Mouse (Mus musculus): ENCODE results near the gene Mical3. TPM values are rescaled to one million over a fixed set of nuclear protein-coding genes. Genes with fewer than 3 reads are reported as not detected.

Gene Mical3
- polyA plus RNA-seq, 1 experiment = 48.7 TPM

- TF ChIP-seq GATA1 (IDR thresholded peaks at IDR 0.05; ENCODE audit: low read length) = no peak
These were observed 23.9 kb upstream of the Mical3 start for GRCm38 (mm10) chr6:121154451-121155300.

DNA sequence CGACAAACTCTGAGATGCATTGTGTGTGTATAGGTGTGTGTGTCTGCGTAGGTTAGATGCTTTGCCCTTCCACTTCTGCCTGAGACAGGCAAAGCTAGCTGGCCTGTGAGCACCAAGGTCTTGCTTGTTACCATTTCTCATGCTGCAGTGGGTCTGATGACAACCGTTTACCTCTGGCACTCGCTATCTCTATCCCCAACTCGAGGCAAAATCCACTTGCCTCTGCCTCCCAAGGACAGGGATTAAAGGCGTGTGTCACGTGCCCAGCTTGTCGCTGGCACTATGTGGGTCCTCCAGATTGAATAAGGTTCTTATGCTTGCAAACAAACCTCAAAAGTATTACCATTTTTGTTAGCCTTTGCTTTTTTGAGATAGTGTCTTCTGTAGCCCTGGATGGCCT is 22.4 kb upstream of the Mical3 start:
- TF ChIP-seq GATA1 (IDR thresholded peaks at IDR 0.05; ENCODE audit: low read length) = no peak

DNA sequence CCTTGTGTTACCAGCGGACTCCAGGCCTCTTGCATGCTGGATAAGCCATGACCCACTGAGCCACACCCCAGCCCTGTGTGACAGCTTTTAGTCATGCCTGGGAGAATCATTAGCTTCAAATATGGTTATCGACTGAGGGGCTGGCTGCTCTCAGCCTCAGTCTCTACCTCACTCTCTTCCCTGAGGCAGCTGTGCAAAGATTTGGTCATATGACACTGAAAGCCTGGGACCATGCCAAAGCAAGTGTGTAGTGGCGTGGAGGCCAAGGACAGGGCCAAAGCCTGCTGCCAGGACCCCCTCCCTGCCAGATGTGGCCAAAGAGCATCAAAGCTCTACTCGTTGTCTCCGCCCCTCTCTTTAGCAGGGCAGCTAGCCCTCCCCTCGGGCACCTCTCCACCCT is 20.9 kb upstream of the Mical3 start:
- TF ChIP-seq GATA1 (IDR thresholded peaks at IDR 0.05; ENCODE audit: low read length) = no peak

GRCm38 (mm10) chr6:121150126-121150525 is 19.3 kb upstream of the Mical3 start:
- no peak for TF ChIP-seq GATA1 (IDR thresholded peaks at IDR 0.05; ENCODE audit: low read length)

GRCm38 (mm10) chr6:121149420-121149819 is 18.6 kb upstream of the Mical3 start:
- no peak for TF ChIP-seq GATA1 (IDR thresholded peaks at IDR 0.05; ENCODE audit: low read length)

GRCm38 (mm10) chr6:121148360-121148759 is 17.6 kb upstream of the Mical3 start:
- TF ChIP-seq GATA1 (IDR thresholded peaks at IDR 0.05; ENCODE audit: low read length) = no peak

- no peak for TF ChIP-seq GATA1 (IDR thresholded peaks at IDR 0.05; ENCODE audit: low read length)
These were observed 16.0 kb upstream of the Mical3 start for GRCm38 (mm10) chr6:121146798-121147197.

GRCm38 (mm10) chr6:121145906-121146305 is 15.1 kb upstream of the Mical3 start:
- no peak for TF ChIP-seq GATA1 (IDR thresholded peaks at IDR 0.05; ENCODE audit: low read length)

DNA sequence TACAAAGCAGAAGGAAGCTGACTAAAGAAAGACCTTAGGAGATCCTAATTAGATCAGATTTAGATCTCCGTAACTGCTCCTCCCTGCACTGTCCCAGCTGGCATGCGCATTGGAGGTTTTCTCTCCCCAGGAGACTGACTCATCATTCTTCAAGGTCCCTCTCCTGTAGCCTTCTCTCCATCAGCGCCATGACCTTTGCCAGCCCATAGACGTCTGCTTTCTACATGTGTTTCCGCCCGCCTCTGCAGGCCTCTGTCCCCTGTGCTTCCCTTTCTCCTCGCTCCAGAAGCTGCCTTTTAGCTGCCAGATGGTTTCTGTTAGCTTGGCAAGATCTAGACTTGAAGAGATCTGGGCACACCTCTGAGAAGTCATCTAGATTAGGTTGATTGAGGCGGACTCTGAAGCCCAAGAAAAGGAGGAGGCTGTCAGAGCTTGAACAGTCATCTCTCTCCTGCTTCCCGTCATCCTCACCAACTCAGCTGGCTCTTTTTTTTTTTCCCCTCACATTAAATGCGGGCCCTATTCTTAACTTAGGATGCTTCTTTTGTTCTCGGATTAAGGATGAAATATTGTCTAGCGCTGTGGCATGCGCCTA is 14.3 kb upstream of the Mical3 start:
- TF ChIP-seq GATA1 (IDR thresholded peaks at IDR 0.05; ENCODE audit: low read length) = no peak

DNA sequence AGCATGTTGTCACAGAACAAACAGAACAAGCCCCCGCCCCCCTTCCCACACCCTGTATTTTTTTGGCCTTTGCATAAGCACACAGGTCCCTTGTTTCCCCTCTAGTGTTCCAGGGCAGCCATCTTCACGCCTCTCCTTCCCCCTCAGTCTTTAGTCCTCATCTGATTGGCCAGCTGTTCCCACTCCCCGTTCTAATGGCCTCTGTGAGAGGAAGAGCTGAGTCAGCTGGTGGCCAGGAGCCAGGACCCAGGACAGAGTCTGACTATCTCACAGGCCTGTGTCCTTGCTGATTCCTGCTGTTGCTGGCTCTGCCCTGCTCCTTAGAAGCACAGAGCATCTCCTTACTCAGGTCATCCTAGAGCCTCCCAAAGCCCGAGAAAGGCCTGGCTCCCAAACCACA is 13.3 kb upstream of the Mical3 start:
- TF ChIP-seq GATA1 (IDR thresholded peaks at IDR 0.05; ENCODE audit: low read length) = no peak

DNA sequence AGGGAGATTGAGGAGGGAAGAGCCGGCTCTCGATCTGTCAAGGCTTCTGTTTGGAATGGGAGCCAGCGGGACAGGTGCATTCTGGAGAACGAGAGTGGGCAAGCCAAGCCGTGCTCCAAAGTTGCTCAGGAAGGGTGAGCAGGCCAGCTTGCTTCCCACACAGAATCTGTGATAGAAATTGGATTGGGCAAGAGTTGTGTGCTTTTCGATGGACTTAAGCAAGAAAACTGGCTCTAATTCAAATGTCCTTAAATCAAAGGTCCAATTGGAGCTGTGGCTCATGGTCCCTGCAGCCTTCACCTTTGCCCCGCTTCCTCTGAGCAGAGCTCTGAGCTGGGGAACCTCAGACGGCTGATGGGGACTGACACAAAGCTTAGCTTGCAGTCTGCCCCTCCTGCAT is 12.6 kb upstream of the Mical3 start:
- no peak for TF ChIP-seq GATA1 (IDR thresholded peaks at IDR 0.05; ENCODE audit: low read length)

DNA sequence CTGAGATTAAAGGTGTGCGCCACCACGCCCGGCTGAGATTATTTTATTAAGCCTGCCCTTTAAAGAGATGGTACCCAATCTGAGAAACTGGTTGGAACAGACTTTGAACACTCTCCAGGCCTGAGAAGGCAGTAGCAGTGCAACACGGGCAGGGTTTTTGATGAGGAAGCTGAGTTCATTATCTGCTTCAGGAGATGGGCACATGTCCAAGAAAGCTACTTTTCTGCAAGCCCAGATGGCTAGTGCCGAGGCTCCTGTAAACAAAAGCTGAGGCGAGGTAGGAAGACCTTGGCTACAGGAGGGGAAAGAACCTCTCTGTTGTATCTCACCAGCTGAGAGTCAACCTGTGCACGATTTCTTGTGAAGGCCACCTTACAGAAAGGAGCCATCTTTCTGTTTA is 11.5 kb upstream of the Mical3 start:
- TF ChIP-seq GATA1 (IDR thresholded peaks at IDR 0.05; ENCODE audit: low read length) = no peak

- TF ChIP-seq GATA1 (IDR thresholded peaks at IDR 0.05; ENCODE audit: low read length) = no peak
These were observed 8.5 kb upstream of the Mical3 start for GRCm38 (mm10) chr6:121139271-121139670.

- no peak for TF ChIP-seq GATA1 (IDR thresholded peaks at IDR 0.05; ENCODE audit: low read length)
These were observed 7.7 kb upstream of the Mical3 start for GRCm38 (mm10) chr6:121138338-121139040.

GRCm38 (mm10) chr6:121137222-121137621 is 6.4 kb upstream of the Mical3 start:
- no peak for TF ChIP-seq GATA1 (IDR thresholded peaks at IDR 0.05; ENCODE audit: low read length)

GRCm38 (mm10) chr6:121134884-121135283 is 4.1 kb upstream of the Mical3 start:
- TF ChIP-seq GATA1 (IDR thresholded peaks at IDR 0.05; ENCODE audit: low read length) = no peak

All from G1E-ER4 (cell line).